Mouse (Mus musculus): ENCODE results near the gene Klhl2.

DNA sequence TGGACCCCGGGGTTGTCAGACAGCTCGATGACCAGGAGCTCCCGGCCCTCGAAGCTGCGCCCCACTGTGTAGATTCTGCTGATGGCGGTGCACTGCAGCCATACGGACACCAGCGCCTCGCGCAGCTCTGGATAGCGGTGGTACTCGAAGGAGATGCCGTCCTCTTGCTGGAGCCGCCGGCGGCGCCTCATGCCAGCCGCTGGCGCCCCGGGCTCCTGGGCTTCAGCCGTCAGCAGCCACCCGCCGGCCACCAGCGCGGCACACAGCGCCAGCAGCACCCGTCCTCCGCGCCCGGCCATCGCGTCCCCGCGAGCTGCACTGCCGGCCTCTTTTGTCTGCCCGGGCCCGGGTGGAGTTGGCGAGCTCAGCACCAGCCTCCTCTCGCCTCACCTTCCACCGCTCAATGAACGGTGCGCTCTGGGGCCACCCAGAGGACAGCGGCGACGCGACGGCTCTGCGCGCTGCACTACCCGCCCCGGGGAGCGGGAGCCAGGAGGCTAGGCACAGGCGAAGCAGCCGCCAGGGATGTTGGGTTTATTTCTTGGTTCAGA lies 157.1 kb downstream of the Klhl2 start, which contains the start of gene Cpe:
- no peak for TF ChIP-seq CTCF (IDR thresholded peaks at IDR 0.05; ENCODE audit: low read depth, low read length)
- no peak for TF ChIP-seq POLR2A (IDR thresholded peaks at IDR 0.05; ENCODE audit: borderline replicate concordance, low read depth, low read length)

Data from bone marrow macrophage, adult 2 months (primary cell).